Mouse (Mus musculus) macrophage (primary cell): ENCODE measurements around the gene Pdk2. TPM values are rescaled to one million over a fixed set of nuclear protein-coding genes. Genes with fewer than 3 reads are reported as not detected.

Source experiments
- H3K27ac ChIP-seq: fragments of 350-480 bp; formaldehyde crosslinking; 2 replicates; pipeline ENCODE4 v1.9.0; 2021
- H3K36me3 ChIP-seq: fragments of 350-480 bp; formaldehyde crosslinking; 2 replicates; pipeline ENCODE4 v1.9.0; 2021; ENCODE audit errors: inconsistent target
- H3K4me3 ChIP-seq: fragments of 350-480 bp; formaldehyde crosslinking; 2 replicates; pipeline ENCODE4 v1.9.0; 2021; ENCODE audit errors: inconsistent target
- H3K79me2 ChIP-seq: fragments of 350-480 bp; formaldehyde crosslinking; 2 replicates; pipeline ENCODE4 v1.9.0; 2021; ENCODE audit errors: inconsistent target
- WGBS: methylation state at CpG from one replicate; pipeline ENCODE4 v1.1.7; 2026; ENCODE audit warnings: inconsistent platforms; ENCODE audit not compliant: missing documents; 5-methylcytosine and 5-hydroxymethylcytosine counted together
- polyA plus RNA-seq: library from polyadenylated mRNA; stranded (reverse); fragments of 250-400 nt; gene quantifications from 3 replicates; pipeline ENCODE4 v1.2.4, GENCODE M21; 2018; ENCODE audit warnings: inconsistent platforms

Pdk2 gene
- polyA plus RNA-seq, 1 experiment from 2014 or later = 14.2 TPM

- peaks cover 29% of the 10 kb centered on the region for H3K36me3 ChIP-seq
- no peak overlapping the region for H3K4me3 ChIP-seq
- 8% methylated on average over 3 of the region's 3 CpGs for WGBS
- H3K27ac ChIP-seq = no peak overlapping the region
- no peaks in the 10 kb centered on the region for H3K79me2 ChIP-seq
Measured at GRCm38 (mm10) chr11:95007418-95007817, 33.7 kb downstream of the Pdk2 start.

GRCm38 (mm10) chr11:95006525-95007219 is 34.5 kb downstream of the Pdk2 start:
- WGBS = 3% methylated on average over 25 of the region's 27 CpGs

GRCm38 (mm10) chr11:95006038-95006437 is 35.1 kb downstream of the Pdk2 start:
- no peak overlapping the region for H3K27ac ChIP-seq
- WGBS = 45% methylated on average over 4 of the region's 4 CpGs
- H3K4me3 ChIP-seq = no peak overlapping the region; the same call in 1 of the 2 replicates
- peaks cover 41% of the 10 kb centered on the region for H3K36me3 ChIP-seq
- H3K79me2 ChIP-seq = no peaks in the 10 kb centered on the region; the same call in 1 of the 2 replicates

More at GRCm38 (mm10) chr11:95006525-95007219, 34.5 kb downstream of the Pdk2 start:
- H3K36me3 ChIP-seq = peaks cover 36% of the 10 kb centered on the region
- peak overlapping the region; percentile 26 for H3K4me3 ChIP-seq
- no peaks in the 10 kb centered on the region for H3K79me2 ChIP-seq
- no peak overlapping the region for H3K27ac ChIP-seq

- Histone ChIP-seq H3K4me3 (no peak overlapping the region), H3K27ac (no peak overlapping the region), H3K36me3 (peaks cover 52% of the 10 kb centered on the region), H3K79me2 (peaks cover 1% of the 10 kb centered on the region; the same call in 1 of the 2 replicates)
- WGBS = 87% methylated on average over 6 of the region's 6 CpGs
Measured at GRCm38 (mm10) chr11:95004937-95005198, 36.3 kb downstream of the Pdk2 start.

GRCm38 (mm10) chr11:95004136-95004936 is 36.8 kb downstream of the Pdk2 start:
- Histone ChIP-seq H3K79me2 (peaks cover 7% of the 10 kb centered on the region; the same call in 1 of the 2 replicates), H3K4me3 (no peak overlapping the region), H3K36me3 (peaks cover 57% of the 10 kb centered on the region), H3K27ac (no peak overlapping the region)
- WGBS = 91% methylated on average over 11 of the region's 12 CpGs

- Histone ChIP-seq H3K79me2 (peaks cover 23% of the 10 kb centered on the region; the same call in 1 of the 2 replicates), H3K4me3 (no peak overlapping the region), H3K36me3 (peaks cover 74% of the 10 kb centered on the region), H3K27ac (no peak overlapping the region)
- WGBS = 96% methylated on average over 8 of the region's 8 CpGs
Measured at GRCm38 (mm10) chr11:95002705-95003104, 38.4 kb downstream of the Pdk2 start.

- Histone ChIP-seq H3K79me2 (peaks cover 32% of the 10 kb centered on the region), H3K36me3 (peaks cover 83% of the 10 kb centered on the region), H3K4me3 (no peak overlapping the region), H3K27ac (no peak overlapping the region)
- WGBS = 95% methylated on average over 21 of the region's 21 CpGs
Measured at GRCm38 (mm10) chr11:95001584-95002347, 39.4 kb downstream of the Pdk2 start.

GRCm38 (mm10) chr11:95001058-95001457 is 40.1 kb downstream of the Pdk2 start:
- peaks cover 89% of the 10 kb centered on the region for H3K36me3 ChIP-seq
- no peak overlapping the region for H3K4me3 ChIP-seq
- 14% methylated on average over 8 of the region's 8 CpGs for WGBS

GRCm38 (mm10) chr11:95000548-95000947 is 40.6 kb downstream of the Pdk2 start:
- 9% methylated on average over 4 of the region's 4 CpGs for WGBS
- Histone ChIP-seq H3K27ac (no peak overlapping the region), H3K36me3 (peaks cover 89% of the 10 kb centered on the region), H3K4me3 (no peak overlapping the region), H3K79me2 (peaks cover 44% of the 10 kb centered on the region)

More at GRCm38 (mm10) chr11:95001058-95001457, 40.1 kb downstream of the Pdk2 start:
- Histone ChIP-seq H3K79me2 (peaks cover 39% of the 10 kb centered on the region), H3K27ac (no peak overlapping the region)

GRCm38 (mm10) chr11:95000128-95000527 is 41.0 kb downstream of the Pdk2 start:
- H3K79me2 ChIP-seq = peaks cover 49% of the 10 kb centered on the region
- 52% methylated on average over 8 of the region's 8 CpGs for WGBS
- no peak overlapping the region for H3K4me3 ChIP-seq
- no peak overlapping the region for H3K27ac ChIP-seq
- H3K36me3 ChIP-seq = peaks cover 85% of the 10 kb centered on the region

GRCm38 (mm10) chr11:94998041-94998531 is 43.1 kb downstream of the Pdk2 start:
- peaks cover 69% of the 10 kb centered on the region for H3K79me2 ChIP-seq
- WGBS = 64% methylated on average over 16 of the region's 16 CpGs
- H3K36me3 ChIP-seq = peaks cover 67% of the 10 kb centered on the region
- H3K4me3 ChIP-seq = no peak overlapping the region
- H3K27ac ChIP-seq = no peak overlapping the region

- WGBS = 56% methylated on average over 5 of the region's 5 CpGs
- Histone ChIP-seq H3K4me3 (no peak overlapping the region), H3K27ac (no peak overlapping the region), H3K79me2 (peaks cover 74% of the 10 kb centered on the region), H3K36me3 (peaks cover 62% of the 10 kb centered on the region)
Measured at GRCm38 (mm10) chr11:94997596-94997995, 43.6 kb downstream of the Pdk2 start.

- Histone ChIP-seq H3K36me3 (peaks cover 56% of the 10 kb centered on the region), H3K27ac (no peak overlapping the region), H3K4me3 (no peak overlapping the region), H3K79me2 (peaks cover 79% of the 10 kb centered on the region)
- 72% methylated on average over 6 of the region's 6 CpGs for WGBS
Measured at GRCm38 (mm10) chr11:94996984-94997383, 44.2 kb downstream of the Pdk2 start.

GRCm38 (mm10) chr11:94996101-94996500 is 45.1 kb downstream of the Pdk2 start:
- WGBS = 81% methylated on average over 8 of the region's 8 CpGs
- H3K4me3 ChIP-seq = no peak overlapping the region
- peaks cover 84% of the 10 kb centered on the region for H3K79me2 ChIP-seq
- H3K27ac ChIP-seq = no peak overlapping the region
- H3K36me3 ChIP-seq = peaks cover 48% of the 10 kb centered on the region; the same call in 1 of the 2 replicates
